Mouse (Mus musculus): ENCODE data around the gene Mfap5.

- TF ChIP-seq POLR2A (IDR thresholded peaks at IDR 0.05; ENCODE audit: insufficient read depth, low read depth, low read length) (peak; percentile 72), CTCF (IDR thresholded peaks at IDR 0.05) (no peak)
These were observed 7.6 kb downstream of the Mfap5 start for GRCm38 (mm10) chr6:122512914-122513878.

Data from heart, adult 2 months (tissue).